Mouse (Mus musculus): Measurements from ENCODE around the gene Gap43.

DNA sequence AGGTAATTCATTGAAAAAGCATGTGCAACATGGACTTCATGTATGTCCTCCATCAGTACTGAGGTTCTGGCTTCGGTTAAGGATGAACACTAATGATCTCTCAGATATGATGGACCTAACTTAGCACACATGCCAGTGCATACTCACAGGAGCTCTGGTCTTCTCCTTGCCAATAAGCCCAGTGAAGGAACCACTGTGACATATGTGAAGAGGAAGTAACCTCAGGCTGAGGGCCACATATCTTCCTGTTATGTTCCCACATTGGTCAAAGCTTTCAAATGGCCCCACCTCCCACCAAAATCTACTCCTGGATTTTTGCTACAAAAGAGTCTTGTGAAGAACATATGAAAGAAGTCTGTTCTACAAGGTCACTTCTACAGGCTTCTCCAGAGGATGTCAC, 28.3 kb downstream of the Gap43 start:
- TF ChIP-seq POLR2A (IDR thresholded peaks at IDR 0.05; ENCODE audit: insufficient read length, low read depth): no peak
- no peak for TF ChIP-seq REST (IDR thresholded peaks at IDR 0.05; ENCODE audit: insufficient read depth, insufficient read length)
- no peak for TF ChIP-seq E2F4 (IDR thresholded peaks at IDR 0.05; ENCODE audit: insufficient read depth)
- TF ChIP-seq SRF (IDR thresholded peaks at IDR 0.05; ENCODE audit: control insufficient read depth, insufficient read length, low read depth): no peak
- no peak for TF ChIP-seq MAX (IDR thresholded peaks at IDR 0.05; ENCODE audit: low read depth)
